Mouse (Mus musculus) limb, embryonic 11.5 days (tissue): Measurements from ENCODE around the gene Sapcd1. TPM values are rescaled to one million over a fixed set of nuclear protein-coding genes. Genes with fewer than 3 reads are reported as not detected.

ENCODE experiments used
- ATAC-seq: fragments of 200-750 bp; cut with Nextera tagmentation; 2 replicates; pipeline ENCODE4 v1.8.0; 2017; ENCODE audit warnings: low read depth; ENCODE audit not compliant: insufficient number of reproducible peaks, low FRiP score, low TSS enrichment
- DNase-seq: peaks from one replicate; pipeline ENCODE4 v3.0.0-alpha.2; 2015; ENCODE audit warnings: low spot score
- H3K27ac ChIP-seq: fragments of 300-500 bp; sonication (generic); replicated peaks from 2 replicates; pipeline ENCODE4 v1.5.1; 2014; ENCODE audit warnings: low read depth, mild to moderate bottlenecking, low read length
- H3K27me3 ChIP-seq: fragments of 300-500 bp; sonication (generic); 2 replicates; pipeline ENCODE4 v1.6.1; 2014; ENCODE audit warnings: mild to moderate bottlenecking, low read length, mixed read lengths; ENCODE audit not compliant: control insufficient read depth, insufficient read depth
- H3K36me3 ChIP-seq: fragments of 300-500 bp; sonication (generic); 2 replicates; pipeline ENCODE4 v1.6.1; 2014; ENCODE audit warnings: mild to moderate bottlenecking, low read length, moderate library complexity, mixed read lengths; ENCODE audit not compliant: control insufficient read depth, insufficient read depth
- H3K4me1 ChIP-seq: fragments of 300-500 bp; sonication (generic); 2 replicates; pipeline ENCODE4 v1.6.1; 2014; ENCODE audit warnings: low read length, mixed read lengths; ENCODE audit not compliant: control insufficient read depth, insufficient read depth
- H3K4me2 ChIP-seq: fragments of 300-500 bp; sonication (generic); 2 replicates; pipeline ENCODE4 v1.6.1; 2014; ENCODE audit warnings: low read depth, mild to moderate bottlenecking, moderate library complexity; ENCODE audit not compliant: severe bottlenecking
- H3K4me3 ChIP-seq: fragments of 300-500 bp; sonication (generic); 2 replicates; pipeline ENCODE4 v1.5.1; 2014; ENCODE audit warnings: low read depth, low read length
- H3K9ac ChIP-seq: fragments of 300-500 bp; sonication (generic); 2 replicates; pipeline ENCODE4 v1.6.1; 2014; ENCODE audit warnings: mild to moderate bottlenecking, low read length
- H3K9me3 ChIP-seq: fragments of 300-500 bp; sonication (generic); 2 replicates; pipeline ENCODE4 v1.6.1; 2016; ENCODE audit warnings: low read length; ENCODE audit not compliant: control insufficient read depth
- WGBS: fragments of 180-500 bp; shearing (Covaris S2); extraction: QIAGEN DNeasy Blood & Tissue Kit; methylation state at CpG from one replicate; pipeline ENCODE4 v1.1.7; 2014; 5-methylcytosine and 5-hydroxymethylcytosine counted together
- polyA plus RNA-seq: library from polyadenylated mRNA; unstranded; fragments of >200 nt; fragmentation: Nextera tagmentation; extraction: Ambion mirVana; gene quantifications from 2 replicates; pipeline ENCODE4 v1.2.1, GENCODE M21; 2014

Gene Sapcd1
- polyA plus RNA-seq, 1 experiment from 2014 or later = 1.4 TPM

GRCm38 (mm10) chr17:35049561-35050016, 21.8 kb upstream of the Sapcd1 start, which contains the start of gene Clic1:
Gene Clic1 (plus strand): TSS chr17:35049966.
- peak within 1 kb of the TSS; percentile 76 for H3K4me2 ChIP-seq
- DNase-seq (peak; percentile 85), ATAC-seq (peak; percentile 10; the same call in 1 of the 2 replicates)
- peak within 1 kb of the TSS; percentile 87 for H3K27ac ChIP-seq
- peaks cover 28% of the 10 kb centered on the region for H3K4me1 ChIP-seq
- H3K9ac ChIP-seq = peak within 1 kb of the TSS; percentile 79
- H3K27me3 ChIP-seq = no peaks in the 10 kb centered on the region
- H3K4me3 ChIP-seq = peak within 1 kb of the TSS; percentile 71
- no peaks in the 10 kb centered on the region for H3K9me3 ChIP-seq
- H3K36me3 ChIP-seq = peaks cover 15% of the 10 kb centered on the region
- 2% methylated on average over 11 of the region's 11 CpGs for WGBS

GRCm38 (mm10) chr17:35048932-35049440, 21.2 kb upstream of the Sapcd1 start:
- ATAC-seq = no peak

GRCm38 (mm10) chr17:35048149-35048931, 20.5 kb upstream of the Sapcd1 start:
- Histone ChIP-seq H3K4me2 (no peak overlapping the region; the same call in 1 of the 2 replicates), H3K9me3 (no peaks in the 10 kb centered on the region), H3K27me3 (no peaks in the 10 kb centered on the region), H3K36me3 (peaks cover 5% of the 10 kb centered on the region), H3K4me1 (peaks cover 28% of the 10 kb centered on the region), H3K9ac (peak overlapping the region; percentile 38), H3K4me3 (no peak overlapping the region), H3K27ac (no peak overlapping the region)
- 38% methylated on average over 11 of the region's 11 CpGs for WGBS
- ATAC-seq (no peak), DNase-seq (no peak)

More at GRCm38 (mm10) chr17:35048932-35049440, 21.2 kb upstream of the Sapcd1 start:
- DNase-seq = no peak
- Histone ChIP-seq H3K9me3 (no peaks in the 10 kb centered on the region), H3K27me3 (no peaks in the 10 kb centered on the region), H3K4me1 (peaks cover 28% of the 10 kb centered on the region), H3K36me3 (peaks cover 10% of the 10 kb centered on the region), H3K9ac (no peak overlapping the region), H3K4me2 (no peak overlapping the region), H3K4me3 (peak overlapping the region; percentile 71; the same call in 1 of the 2 replicates), H3K27ac (peak overlapping the region; percentile 87; the same call in 1 of the 2 replicates)
- WGBS = 73% methylated on average over 5 of the region's 5 CpGs

GRCm38 (mm10) chr17:35047688-35048087, 19.9 kb upstream of the Sapcd1 start:
- Histone ChIP-seq H3K9ac (no peak overlapping the region; the same call in 1 of the 2 replicates), H3K27ac (no peak overlapping the region; the same call in 1 of the 2 replicates), H3K4me2 (no peak overlapping the region), H3K4me3 (no peak overlapping the region), H3K36me3 (peaks cover 1% of the 10 kb centered on the region; the same call in 1 of the 2 replicates), H3K27me3 (no peaks in the 10 kb centered on the region), H3K9me3 (no peaks in the 10 kb centered on the region), H3K4me1 (peaks cover 28% of the 10 kb centered on the region)
- DNase-seq = no peak
- 33% methylated on average over 1 of the region's 1 CpGs for WGBS
- ATAC-seq = no peak

GRCm38 (mm10) chr17:35046681-35047455, 19.1 kb upstream of the Sapcd1 start, which contains the start of gene Msh5:
Gene Msh5 (minus strand): TSS chr17:35046745.
- peak within 1 kb of the TSS; percentile 99 for H3K4me2 ChIP-seq
- H3K9me3 ChIP-seq = no peaks in the 10 kb centered on the region
- DNase-seq (peak; percentile 99), ATAC-seq (peak; percentile 96)
- H3K4me1 ChIP-seq = peaks cover 24% of the 10 kb centered on the region
- peak within 1 kb of the TSS; percentile 87 for H3K9ac ChIP-seq
- H3K27me3 ChIP-seq = no peaks in the 10 kb centered on the region
- WGBS = 3% methylated on average over 33 of the region's 33 CpGs
- H3K36me3 ChIP-seq = no peaks in the 10 kb centered on the region
- peak within 1 kb of the TSS; percentile 63 for H3K27ac ChIP-seq
- peak within 1 kb of the TSS; percentile 54 for H3K4me3 ChIP-seq

- no peak for DNase-seq
Observed at GRCm38 (mm10) chr17:35045807-35046680, 18.2 kb upstream of the Sapcd1 start.

GRCm38 (mm10) chr17:35044904-35045806, 17.3 kb upstream of the Sapcd1 start:
- H3K4me2 ChIP-seq = peak overlapping the region; percentile 99
- peak overlapping the region; percentile 54 for H3K4me3 ChIP-seq
- ATAC-seq = no peak
- H3K9ac ChIP-seq = peak overlapping the region; percentile 12
- H3K27me3 ChIP-seq = no peaks in the 10 kb centered on the region
- peaks cover 20% of the 10 kb centered on the region for H3K4me1 ChIP-seq
- H3K27ac ChIP-seq = no peak overlapping the region
- DNase-seq = no peak
- no peaks in the 10 kb centered on the region for H3K9me3 ChIP-seq
- 79% methylated on average over 7 of the region's 7 CpGs for WGBS
- H3K36me3 ChIP-seq = no peaks in the 10 kb centered on the region

More at GRCm38 (mm10) chr17:35045807-35046680, 18.2 kb upstream of the Sapcd1 start:
- H3K4me2 ChIP-seq = peak overlapping the region; percentile 99
- no peaks in the 10 kb centered on the region for H3K9me3 ChIP-seq
- no peaks in the 10 kb centered on the region for H3K36me3 ChIP-seq
- peaks cover 20% of the 10 kb centered on the region for H3K4me1 ChIP-seq
- H3K4me3 ChIP-seq = peak overlapping the region; percentile 54
- 7% methylated on average over 48 of the region's 48 CpGs for WGBS
- H3K9ac ChIP-seq = peak overlapping the region; percentile 87
- no peaks in the 10 kb centered on the region for H3K27me3 ChIP-seq
- H3K27ac ChIP-seq = peak overlapping the region; percentile 63
- ATAC-seq = 0 out of 2 replicates have a peak, but pooled peaks have one; percentile 2
